Mouse (Mus musculus) stomach, embryonic 14.5 days (tissue): ENCODE data around the gene Edem2. TPM values are rescaled to one million over a fixed set of nuclear protein-coding genes. Genes with fewer than 3 reads are reported as not detected.

Source experiments
- ATAC-seq: fragments of 200-750 bp; cut with Nextera tagmentation; 2 replicates; pipeline ENCODE4 v1.8.0; 2017; ENCODE audit warnings: low read depth, moderate TSS enrichment; ENCODE audit not compliant: insufficient number of reproducible peaks, insufficient read depth, low FRiP score
- H3K27ac ChIP-seq: fragments of 300-500 bp; sonication (generic); 2 replicates; pipeline ENCODE4 v1.5.1; 2014; ENCODE audit warnings: mild to moderate bottlenecking, low read length, moderate library complexity, mixed read lengths
- H3K27me3 ChIP-seq: fragments of 300-500 bp; sonication (generic); 2 replicates; pipeline ENCODE4 v1.6.1; 2014; ENCODE audit warnings: low read length, control low read depth, mixed read lengths; ENCODE audit not compliant: control insufficient read depth, insufficient read depth
- H3K36me3 ChIP-seq: fragments of 300-500 bp; sonication (generic); 2 replicates; pipeline ENCODE4 v1.6.1; 2014; ENCODE audit warnings: mild to moderate bottlenecking, control low read depth, low read length, moderate library complexity, mixed read lengths; ENCODE audit not compliant: control insufficient read depth, insufficient read depth
- H3K4me1 ChIP-seq: fragments of 300-500 bp; sonication (generic); 2 replicates; pipeline ENCODE4 v1.6.1; 2014; ENCODE audit warnings: low read length, control low read depth, mixed read lengths; ENCODE audit not compliant: control insufficient read depth, insufficient read depth
- H3K4me2 ChIP-seq: fragments of 300-500 bp; sonication (generic); replicated peaks from 2 replicates; pipeline ENCODE4 v1.6.1; 2014; ENCODE audit warnings: low read depth, low read length, control low read depth
- H3K4me3 ChIP-seq: fragments of 300-500 bp; sonication (generic); 2 replicates; pipeline ENCODE4 v1.5.1; 2014; ENCODE audit warnings: low read depth, low read length, control low read depth
- H3K9ac ChIP-seq: fragments of 300-500 bp; sonication (generic); replicated peaks from 2 replicates; pipeline ENCODE4 v1.6.1; 2014; ENCODE audit warnings: low read depth, mild to moderate bottlenecking, control low read depth, low read length, moderate library complexity, mixed read lengths
- H3K9me3 ChIP-seq: fragments of 300-500 bp; sonication (generic); 2 replicates; pipeline ENCODE4 v1.6.1; 2016; ENCODE audit warnings: low read depth, low read length, control low read depth; ENCODE audit not compliant: control insufficient read depth
- WGBS: fragments of 180-500 bp; shearing (Covaris S2); extraction: QIAGEN DNeasy Blood & Tissue Kit; methylation state at CpG from one replicate; pipeline ENCODE4 v1.1.7; 2014; 5-methylcytosine and 5-hydroxymethylcytosine counted together
- polyA plus RNA-seq: library from polyadenylated mRNA; unstranded; fragments of >200 nt; fragmentation: Nextera tagmentation; extraction: Ambion mirVana; gene quantifications from 2 replicates; pipeline ENCODE4 v1.2.1, GENCODE M21; 2014

Edem2 gene
- 41.6 and 50.2 TPM in 2 replicates for polyA plus RNA-seq

GRCm38 (mm10) chr2:155729158-155729645 lies at the start of gene Edem2:
TSS of gene Edem2 (minus strand) at chr2:155729475.
- Histone ChIP-seq H3K4me3 (peak within 1 kb of the TSS; percentile 69), H3K27me3 (no peaks in the 10 kb centered on the region), H3K9me3 (no peaks in the 10 kb centered on the region), H3K36me3 (no peaks in the 10 kb centered on the region), H3K27ac (no peak within 1 kb of the TSS), H3K4me2 (peak within 1 kb of the TSS; percentile 67), H3K9ac (peak within 1 kb of the TSS; percentile 57; the same call in 1 of the 2 replicates), H3K4me1 (peaks cover 7% of the 10 kb centered on the region; the same call in 1 of the 2 replicates)
- peak; percentile 87 for ATAC-seq
- WGBS: under 1% methylated on average over 33 of the region's 33 CpGs

GRCm38 (mm10) chr2:155779066-155779465 lies 49.8 kb upstream of the Edem2 start:
- no peaks in the 10 kb centered on the region for H3K9me3 ChIP-seq
- H3K4me1 ChIP-seq: 0 out of 2 replicates have a peak, but pooled peaks cover 7% of the 10 kb centered on the region
- 36% methylated on average over 7 of the region's 7 CpGs for WGBS

GRCm38 (mm10) chr2:155778004-155778403 lies 48.7 kb upstream of the Edem2 start:
- H3K27ac ChIP-seq: no peak overlapping the region
- H3K4me1 ChIP-seq: 0 out of 2 replicates have a peak, but pooled peaks cover 7% of the 10 kb centered on the region
- no peak overlapping the region for H3K9ac ChIP-seq
- no peaks in the 10 kb centered on the region for H3K36me3 ChIP-seq
- 68% methylated on average over 6 of the region's 6 CpGs for WGBS
- no peak for ATAC-seq
- no peak overlapping the region for H3K4me2 ChIP-seq
- H3K9me3 ChIP-seq: no peaks in the 10 kb centered on the region
- no peak overlapping the region for H3K4me3 ChIP-seq
- peaks cover 16% of the 10 kb centered on the region; the same call in 1 of the 2 replicates for H3K27me3 ChIP-seq

More at GRCm38 (mm10) chr2:155779066-155779465, 49.8 kb upstream of the Edem2 start:
- Histone ChIP-seq H3K4me3 (no peak overlapping the region), H3K4me2 (no peak overlapping the region), H3K9ac (no peak overlapping the region), H3K36me3 (no peaks in the 10 kb centered on the region), H3K27me3 (peaks cover 14% of the 10 kb centered on the region; the same call in 1 of the 2 replicates), H3K27ac (no peak overlapping the region)
- no peak for ATAC-seq

GRCm38 (mm10) chr2:155777688-155777985 lies 48.4 kb upstream of the Edem2 start:
- H3K27me3 ChIP-seq: peaks cover 16% of the 10 kb centered on the region; the same call in 1 of the 2 replicates
- no peak overlapping the region for H3K27ac ChIP-seq
- H3K9me3 ChIP-seq: no peaks in the 10 kb centered on the region
- H3K4me1 ChIP-seq: 0 out of 2 replicates have a peak, but pooled peaks cover 7% of the 10 kb centered on the region
- no peak overlapping the region for H3K4me3 ChIP-seq
- no peak overlapping the region for H3K9ac ChIP-seq
- H3K4me2 ChIP-seq: no peak overlapping the region
- H3K36me3 ChIP-seq: no peaks in the 10 kb centered on the region
- ATAC-seq: no peak
- 76% methylated on average over 4 of the region's 4 CpGs for WGBS

- 0 out of 2 replicates have a peak, but pooled peaks cover 7% of the 10 kb centered on the region for H3K4me1 ChIP-seq
- H3K9ac ChIP-seq: no peak overlapping the region
- no peaks in the 10 kb centered on the region for H3K36me3 ChIP-seq
- H3K9me3 ChIP-seq: no peaks in the 10 kb centered on the region
- peaks cover 16% of the 10 kb centered on the region; the same call in 1 of the 2 replicates for H3K27me3 ChIP-seq
- H3K27ac ChIP-seq: no peak overlapping the region
- 57% methylated on average over 10 of the region's 10 CpGs for WGBS
- no peak for ATAC-seq
- H3K4me3 ChIP-seq: no peak overlapping the region
- H3K4me2 ChIP-seq: no peak overlapping the region
These were observed 47.8 kb upstream of the Edem2 start for GRCm38 (mm10) chr2:155776824-155777687.

- Histone ChIP-seq H3K9ac (no peak overlapping the region), H3K27me3 (peaks cover 16% of the 10 kb centered on the region; the same call in 1 of the 2 replicates), H3K4me3 (peak overlapping the region; percentile 31), H3K9me3 (no peaks in the 10 kb centered on the region), H3K4me2 (peak overlapping the region; percentile 95), H3K36me3 (no peaks in the 10 kb centered on the region), H3K27ac (no peak overlapping the region), H3K4me1 (0 out of 2 replicates have a peak, but pooled peaks cover 7% of the 10 kb centered on the region)
- WGBS: 2% methylated on average over 44 of the region's 44 CpGs
- ATAC-seq: peak; percentile 61; the same call in 1 of the 2 replicates
These were observed 46.5 kb upstream of the Edem2 start for GRCm38 (mm10) chr2:155775685-155776263.

GRCm38 (mm10) chr2:155774927-155775684 lies 45.8 kb upstream of the Edem2 start, which contains the start of gene Mmp24:
TSS of gene Mmp24 (plus strand) at chr2:155775342.
- no peak within 1 kb of the TSS; the same call in 1 of the 2 replicates for H3K9ac ChIP-seq
- no peak for ATAC-seq
- H3K9me3 ChIP-seq: no peaks in the 10 kb centered on the region
- H3K4me3 ChIP-seq: peak within 1 kb of the TSS; percentile 31
- H3K36me3 ChIP-seq: no peaks in the 10 kb centered on the region
- peaks cover 16% of the 10 kb centered on the region; the same call in 1 of the 2 replicates for H3K27me3 ChIP-seq
- H3K4me1 ChIP-seq: 0 out of 2 replicates have a peak, but pooled peaks cover 7% of the 10 kb centered on the region
- H3K4me2 ChIP-seq: peak within 1 kb of the TSS; percentile 95
- H3K27ac ChIP-seq: no peak within 1 kb of the TSS
- WGBS: 4% methylated on average over 39 of the region's 100 CpGs
